Mouse (Mus musculus) liver, embryonic 14.5 days (tissue): ENCODE measurements at regions not wholly inside any gene's neighbourhood (a gene's known extent, or its start where the extent isn't known, plus 50 kb on each side); places are given as distances from the start of the nearest gene placed in this dataset.

Experiments used
- ATAC-seq: fragments of 200-750 bp; cut with Nextera tagmentation; 2 replicates; pipeline ENCODE4 v1.8.0; 2017; ENCODE audit warnings: moderate number of reproducible peaks, mild to moderate bottlenecking, moderate library complexity; ENCODE audit not compliant: insufficient read depth
- DNase-seq, 3 experiments: peaks; one replicate each; pipeline ENCODE4 v3.0.0-alpha.2; 2012 to 2013; ENCODE audit warnings: low read depth in 3 of 3, low spot score in 3 of 3
- H3K27ac ChIP-seq: fragments of 300-500 bp; sonication (generic); 2 replicates; pipeline ENCODE4 v1.5.1; 2014; ENCODE audit warnings: moderate library complexity, mild to moderate bottlenecking, control low read depth, inconsistent platforms
- H3K27me3 ChIP-seq: fragments of 300-500 bp; sonication (generic); 2 replicates; pipeline ENCODE4 v1.6.1; 2014; ENCODE audit warnings: mild to moderate bottlenecking, low read length, moderate library complexity; ENCODE audit not compliant: control insufficient read depth, insufficient read depth
- H3K36me3 ChIP-seq: fragments of 300-500 bp; sonication (generic); replicated peaks from 2 replicates; pipeline ENCODE4 v1.6.1; 2014; ENCODE audit warnings: low read depth; ENCODE audit not compliant: control insufficient read depth, insufficient read depth
- H3K4me1 ChIP-seq, 2 experiments: fragments of 200-500 bp in 1 of 2; fragments of 300-500 bp in 1 of 2; sonication (generic) in 1 of 2; replicated peaks; 2 replicates each; pipeline ENCODE4 v1.6.1; 2012 to 2014; ENCODE audit warnings: antibody characterized with exemption in 1 of 2, inconsistent platforms in 1 of 2, low read length in 1 of 2; ENCODE audit not compliant: control insufficient read depth in 2 of 2, insufficient read depth in 2 of 2
- H3K4me2 ChIP-seq: fragments of 300-500 bp; sonication (generic); 2 replicates; pipeline ENCODE4 v1.6.1; 2014; ENCODE audit warnings: low read depth, mild to moderate bottlenecking, control low read depth, moderate library complexity
- H3K4me3 ChIP-seq, 2 experiments: fragments of 200-500 bp in 1 of 2; fragments of 300-500 bp in 1 of 2; sonication (generic) in 1 of 2; 2 replicates each; pipeline ENCODE4 v1.5.1; 2012 to 2014; ENCODE audit warnings: low read depth in 2 of 2, low read length in 2 of 2, mild to moderate bottlenecking in 2 of 2, control low read depth in 1 of 2, inconsistent platforms in 1 of 2, moderate library complexity in 1 of 2; ENCODE audit not compliant: insufficient read depth in 1 of 2
- H3K9ac ChIP-seq: fragments of 300-500 bp; sonication (generic); replicated peaks from 2 replicates; pipeline ENCODE4 v1.6.1; 2014; ENCODE audit warnings: mild to moderate bottlenecking, control low read depth, moderate library complexity
- H3K9me3 ChIP-seq: fragments of 300-500 bp; sonication (generic); 2 replicates; pipeline ENCODE4 v1.6.1; 2016; ENCODE audit warnings: low read length, mixed read lengths; ENCODE audit not compliant: control insufficient read depth
- CTCF ChIP-seq: IDR thresholded peaks from 2 replicates; pipeline ENCODE4 v1.5.1; 2016; ENCODE audit warnings: antibody characterized with exemption, low read depth, control low read depth
- EP300 ChIP-seq: IDR thresholded peaks from 2 replicates; pipeline ENCODE4 v1.6.1; 2016; ENCODE audit warnings: antibody characterized with exemption, low read depth
- WGBS: fragments of 180-500 bp; shearing (Covaris S2); extraction: QIAGEN DNeasy Blood & Tissue Kit; methylation state at CpG from one replicate; pipeline ENCODE4 v1.1.7; 2014; ENCODE audit not compliant: insufficient replicate concordance; 5-methylcytosine and 5-hydroxymethylcytosine counted together

DNA sequence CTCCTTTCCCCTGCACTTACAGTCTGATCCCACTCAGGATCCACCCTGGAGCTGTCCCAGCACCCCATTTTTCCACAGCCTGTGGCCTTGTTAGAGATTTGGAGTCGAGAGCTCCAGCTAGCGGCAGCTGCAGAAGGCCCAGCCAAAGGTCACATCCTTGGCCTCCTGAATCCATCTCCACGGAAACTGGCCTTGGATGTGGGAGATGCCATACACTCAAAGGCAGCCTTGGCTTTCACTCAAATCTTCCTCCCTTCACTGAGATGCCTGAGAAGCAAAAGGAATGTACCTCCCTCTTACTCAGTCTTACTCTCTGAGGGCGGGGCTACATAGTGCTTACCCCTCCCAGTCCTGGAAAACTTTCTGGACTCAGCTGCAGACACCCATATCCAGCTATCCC lies 56.2 kb upstream of the Ky start:
- Histone ChIP-seq H3K9ac (no peak overlapping the region), H3K4me2 (no peak overlapping the region), H3K9me3 (no peaks in the 10 kb centered on the region), H3K4me1 (no peaks in the 10 kb centered on the region), H3K27me3 (no peaks in the 10 kb centered on the region), H3K4me3 (no peak overlapping the region), H3K27ac (no peak overlapping the region), H3K36me3 (no peaks in the 10 kb centered on the region)
- DNase-seq (no peak), ATAC-seq (no peak)
- TF ChIP-seq EP300 (no peak), CTCF (no peak)
- 63% methylated on average over 4 of the region's 4 CpGs for WGBS

- ATAC-seq: no peak
- TF ChIP-seq CTCF: no peak
- no peak for TF ChIP-seq EP300
- Histone ChIP-seq H3K4me3 (no peak overlapping the region), H3K27me3 (no peaks in the 10 kb centered on the region), H3K27ac (no peak overlapping the region), H3K9me3 (no peaks in the 10 kb centered on the region), H3K4me1 (no peaks in the 10 kb centered on the region), H3K9ac (no peak overlapping the region), H3K4me2 (no peak overlapping the region), H3K36me3 (no peaks in the 10 kb centered on the region)
- no peak for DNase-seq
- WGBS: 39% methylated on average over 2 of the region's 2 CpGs
Measured at GRCm38 (mm10) chr9:102446066-102446465, 59.5 kb upstream of the Ky start.

- Histone ChIP-seq H3K9me3 (no peaks in the 10 kb centered on the region), H3K4me3 (no peak overlapping the region), H3K27me3 (no peaks in the 10 kb centered on the region), H3K4me2 (no peak overlapping the region), H3K4me1 (no peaks in the 10 kb centered on the region), H3K27ac (no peak overlapping the region), H3K9ac (no peak overlapping the region), H3K36me3 (no peaks in the 10 kb centered on the region)
- TF ChIP-seq EP300: no peak
- no peak for TF ChIP-seq CTCF
- DNase-seq (no peak), ATAC-seq (no peak)
- WGBS: 61% methylated on average over 11 of the region's 11 CpGs
Measured at GRCm38 (mm10) chr9:102442198-102442842, 63.2 kb upstream of the Ky start.

- Histone ChIP-seq H3K36me3 (no peaks in the 10 kb centered on the region), H3K4me2 (no peak overlapping the region), H3K4me1 (no peaks in the 10 kb centered on the region), H3K27me3 (no peaks in the 10 kb centered on the region), H3K27ac (no peak overlapping the region), H3K4me3 (no peak overlapping the region), H3K9me3 (no peaks in the 10 kb centered on the region), H3K9ac (no peak overlapping the region)
- ATAC-seq (no peak), DNase-seq (no peak)
- TF ChIP-seq CTCF: no peak
- 57% methylated on average over 3 of the region's 3 CpGs for WGBS
Measured at GRCm38 (mm10) chr9:102437641-102438040, 67.9 kb upstream of the Ky start.

GRCm38 (mm10) chr9:102436378-102436777 lies 69.2 kb upstream of the Ky start:
- no peak overlapping the region for H3K4me3 ChIP-seq
- H3K4me2 ChIP-seq: no peak overlapping the region
- no peak for TF ChIP-seq EP300
- 0 out of 2 replicates have a peak, but pooled peaks have one; percentile 46 for TF ChIP-seq CTCF
- no peak for DNase-seq
- no peaks in the 10 kb centered on the region for H3K36me3 ChIP-seq
- H3K9me3 ChIP-seq: no peaks in the 10 kb centered on the region
- no peaks in the 10 kb centered on the region for H3K4me1 ChIP-seq
- no peak overlapping the region for H3K27ac ChIP-seq
- no peak overlapping the region for H3K9ac ChIP-seq
- no peak for ATAC-seq
- WGBS: 67% methylated on average over 5 of the region's 5 CpGs
- no peaks in the 10 kb centered on the region for H3K27me3 ChIP-seq
